Mouse (Mus musculus) ES-E14 (cell line): ENCODE measurements around the gene Rabgap1l. TPM values are rescaled to one million over a fixed set of nuclear protein-coding genes. Genes with fewer than 3 reads are reported as not detected.

Source experiments
- DNase-seq: peaks from one replicate; pipeline ENCODE4 v3.0.0-alpha.2; 2013; ENCODE audit warnings: low read depth, low spot score
- H3K27ac ChIP-seq: 2 replicates; pipeline ENCODE4 v1.5.1; 2012; ENCODE audit warnings: low read depth, mild to moderate bottlenecking, low read length, moderate library complexity, mixed read lengths; ENCODE audit not compliant: poor library complexity, insufficient read depth, severe bottlenecking
- H3K36me3 ChIP-seq: 2 replicates; pipeline ENCODE4 v1.6.1; 2012; ENCODE audit warnings: mild to moderate bottlenecking, low read length, moderate library complexity, mixed read lengths; ENCODE audit not compliant: control insufficient read depth, poor library complexity, insufficient read depth, severe bottlenecking
- H3K4me1 ChIP-seq, 2 experiments: fragments of 150-350 bp in 1 of 2; sonication (generic) in 1 of 2; 2 replicates each; pipeline ENCODE4 v1.6.1; 2012; ENCODE audit warnings: low read length in 2 of 2, mild to moderate bottlenecking in 1 of 2, mixed read lengths in 1 of 2; ENCODE audit not compliant: control insufficient read depth in 2 of 2, insufficient read depth in 2 of 2, poor library complexity in 1 of 2
- H3K4me3 ChIP-seq, 2 experiments: fragments of 150-350 bp in 1 of 2; sonication (generic) in 1 of 2; 2 replicates each; pipeline ENCODE4 v1.5.1; 2012; ENCODE audit warnings: low read length in 2 of 2, low read depth in 1 of 2, mild to moderate bottlenecking in 1 of 2, mixed read lengths in 1 of 2; ENCODE audit not compliant: insufficient read depth in 1 of 2, poor library complexity in 1 of 2, severe bottlenecking in 1 of 2
- H3K9ac ChIP-seq: 2 replicates; pipeline ENCODE4 v1.6.1; 2012; ENCODE audit warnings: low read depth, mild to moderate bottlenecking, low read length, mixed read lengths; ENCODE audit not compliant: poor library complexity, insufficient read depth, severe bottlenecking
- H3K9me3 ChIP-seq: fragments of 150-350 bp; sonication (generic); 2 replicates; pipeline ENCODE4 v1.6.1; 2012; ENCODE audit warnings: low read depth, mild to moderate bottlenecking, low read length; ENCODE audit not compliant: control insufficient read depth, insufficient read depth
- CHD2 ChIP-seq: IDR thresholded peaks from 2 replicates; pipeline ENCODE4 v1.6.1; 2014; ENCODE audit warnings: mild to moderate bottlenecking, low read depth, low read length, inconsistent platforms
- HCFC1 ChIP-seq: IDR thresholded peaks from 2 replicates; pipeline ENCODE4 v1.6.1; 2012; ENCODE audit warnings: low read length, inconsistent platforms, borderline replicate concordance; ENCODE audit not compliant: insufficient read depth
- MAFK ChIP-seq: IDR thresholded peaks from 2 replicates; pipeline ENCODE4 v1.6.1; 2014; ENCODE audit warnings: mild to moderate bottlenecking, low read depth, low read length, inconsistent platforms; ENCODE audit not compliant: insufficient read depth
- ZC3H11A ChIP-seq: IDR thresholded peaks from 2 replicates; pipeline ENCODE4 v1.6.1; 2012; ENCODE audit warnings: low read depth, mild to moderate bottlenecking, inconsistent platforms, low read length, borderline replicate concordance
- ZNF384 ChIP-seq: IDR thresholded peaks from 2 replicates; pipeline ENCODE4 v1.6.1; 2012; ENCODE audit warnings: low read depth, low read length, inconsistent platforms
- in situ Hi-C, 2 experiments: fragments of 600-800 bp; cut with MboI; formaldehyde crosslinking; loops; one replicate each; pipeline ENCODE4 v1.15.1; 2025; ENCODE audit warnings: low sequenced_read_pairs in 2 of 2, inconsistent platforms in 1 of 2; ENCODE audit not compliant: unreplicated experiment in 2 of 2
- total RNA-seq: library from RNA; depleted of rRNA; stranded (reverse); fragments of 300-350 nt; gene quantifications from 2 replicates; pipeline ENCODE4 v1.2.3, GENCODE M21; 2012

The Rabgap1l gene
- total RNA-seq, 1 experiment, result 10.3 TPM

DNA sequence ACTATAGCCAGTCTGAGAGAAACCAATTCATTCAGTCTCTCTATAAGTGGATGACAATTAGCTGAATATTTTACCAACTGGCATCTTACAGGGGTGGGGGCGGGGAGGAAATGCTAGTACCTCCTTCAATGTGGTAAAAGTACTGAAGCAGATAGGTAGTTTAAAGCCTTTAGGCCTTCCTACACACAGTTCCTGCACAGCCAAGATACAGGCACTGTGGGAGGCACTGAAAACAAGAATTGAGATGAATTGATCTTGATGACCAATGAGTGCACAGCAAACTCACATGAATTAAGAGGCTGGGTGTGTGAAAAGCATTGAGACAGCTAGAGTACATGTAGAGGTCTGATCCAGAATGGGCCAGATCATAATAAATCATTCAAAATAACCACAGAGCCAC lies 349.5 kb downstream of the Rabgap1l start:
- H3K27ac ChIP-seq, result no peak overlapping the region
- no peak for DNase-seq
- H3K9ac ChIP-seq, result no peak overlapping the region
- H3K36me3 ChIP-seq, result no peaks in the 10 kb centered on the region
- TF ChIP-seq ZNF384 (no peak), ZC3H11A (no peak), CHD2 (no peak), HCFC1 (no peak), MAFK (no peak)
- no peaks in the 10 kb centered on the region for H3K4me1 ChIP-seq
- H3K4me3 ChIP-seq, result no peak overlapping the region
- no peaks in the 10 kb centered on the region for H3K9me3 ChIP-seq
- in situ Hi-C loops, result no loop called here

DNA sequence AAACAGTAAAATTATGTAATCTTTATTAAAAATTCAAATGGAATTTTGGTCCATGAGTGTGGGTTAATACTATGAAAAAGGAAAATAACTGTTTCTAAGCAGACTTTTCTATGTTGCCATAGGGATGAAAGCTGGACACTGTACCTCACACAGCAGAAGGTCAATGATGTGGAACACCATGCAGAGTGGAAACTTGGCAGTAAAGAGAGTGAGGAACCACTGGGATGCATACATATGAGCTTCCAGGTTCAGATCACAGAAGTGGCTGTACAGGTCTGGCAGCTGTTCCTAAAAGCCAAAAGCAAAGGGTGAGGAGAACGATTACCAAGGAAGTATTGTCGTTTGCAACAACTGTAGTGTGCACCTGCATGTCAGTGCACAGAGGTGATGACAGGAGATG lies 351.3 kb downstream of the Rabgap1l start:
- Histone ChIP-seq H3K27ac (no peak overlapping the region), H3K9me3 (no peaks in the 10 kb centered on the region), H3K9ac (no peak overlapping the region), H3K36me3 (no peaks in the 10 kb centered on the region), H3K4me3 (no peak overlapping the region), H3K4me1 (no peaks in the 10 kb centered on the region)
- TF ChIP-seq CHD2, result no peak
- no peak for TF ChIP-seq ZC3H11A
- TF ChIP-seq HCFC1, result no peak
- TF ChIP-seq ZNF384, result no peak
- TF ChIP-seq MAFK, result no peak
- in situ Hi-C loops, result no loop called here
- no peak for DNase-seq

DNA sequence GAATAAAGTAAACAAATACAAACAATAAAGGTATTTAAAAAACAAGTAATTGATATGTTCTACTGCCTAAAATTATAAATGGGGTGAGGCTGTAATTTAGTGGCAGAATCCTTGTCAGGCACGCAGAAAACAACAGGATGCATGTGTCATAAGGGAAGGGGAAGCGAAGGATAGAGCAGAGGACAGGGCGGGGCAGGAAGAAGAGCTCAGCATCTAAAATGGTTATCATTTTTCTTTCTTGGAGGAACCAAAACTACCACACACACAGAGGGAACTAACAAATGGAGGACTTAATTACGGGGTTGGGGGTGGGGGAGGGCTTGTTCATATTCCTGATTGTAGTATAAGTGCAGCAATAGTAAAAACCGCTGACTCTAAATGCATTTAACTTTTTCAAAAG lies 351.9 kb downstream of the Rabgap1l start:
- DNase-seq, result no peak
- Histone ChIP-seq H3K27ac (no peak overlapping the region), H3K36me3 (no peaks in the 10 kb centered on the region), H3K9me3 (no peaks in the 10 kb centered on the region), H3K9ac (no peak overlapping the region), H3K4me3 (no peak overlapping the region), H3K4me1 (no peaks in the 10 kb centered on the region)
- TF ChIP-seq ZC3H11A (no peak), CHD2 (no peak), HCFC1 (no peak), ZNF384 (no peak), MAFK (no peak)
- in situ Hi-C loops, result no loop called here

DNA sequence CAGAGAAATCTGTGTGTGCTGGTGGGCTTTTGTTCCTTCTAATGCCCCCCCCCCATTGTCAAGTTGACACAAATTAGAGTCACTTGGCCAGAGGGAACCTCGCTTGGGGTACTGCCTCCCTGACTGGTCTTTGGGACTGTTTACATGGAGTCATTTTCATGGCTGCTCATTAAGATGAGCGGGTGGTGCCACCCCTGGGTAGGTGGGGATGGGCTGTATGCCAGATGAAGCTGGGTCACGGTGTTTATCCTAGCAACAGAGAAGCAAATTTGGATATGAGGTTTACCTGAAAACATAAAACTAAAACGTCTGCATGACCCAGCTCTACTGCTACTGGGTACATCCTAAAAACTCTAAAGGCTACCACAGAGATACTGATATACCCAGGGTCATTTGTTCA lies 354.2 kb downstream of the Rabgap1l start:
- in situ Hi-C loops, result no loop called here
- H3K4me1 ChIP-seq, result no peaks in the 10 kb centered on the region
- no peaks in the 10 kb centered on the region for H3K36me3 ChIP-seq
- no peak overlapping the region for H3K9ac ChIP-seq
- H3K27ac ChIP-seq, result no peak overlapping the region
- no peaks in the 10 kb centered on the region for H3K9me3 ChIP-seq
- DNase-seq, result no peak
- TF ChIP-seq CHD2 (no peak), ZNF384 (no peak), HCFC1 (no peak), MAFK (no peak), ZC3H11A (no peak)
- no peak overlapping the region for H3K4me3 ChIP-seq

DNA sequence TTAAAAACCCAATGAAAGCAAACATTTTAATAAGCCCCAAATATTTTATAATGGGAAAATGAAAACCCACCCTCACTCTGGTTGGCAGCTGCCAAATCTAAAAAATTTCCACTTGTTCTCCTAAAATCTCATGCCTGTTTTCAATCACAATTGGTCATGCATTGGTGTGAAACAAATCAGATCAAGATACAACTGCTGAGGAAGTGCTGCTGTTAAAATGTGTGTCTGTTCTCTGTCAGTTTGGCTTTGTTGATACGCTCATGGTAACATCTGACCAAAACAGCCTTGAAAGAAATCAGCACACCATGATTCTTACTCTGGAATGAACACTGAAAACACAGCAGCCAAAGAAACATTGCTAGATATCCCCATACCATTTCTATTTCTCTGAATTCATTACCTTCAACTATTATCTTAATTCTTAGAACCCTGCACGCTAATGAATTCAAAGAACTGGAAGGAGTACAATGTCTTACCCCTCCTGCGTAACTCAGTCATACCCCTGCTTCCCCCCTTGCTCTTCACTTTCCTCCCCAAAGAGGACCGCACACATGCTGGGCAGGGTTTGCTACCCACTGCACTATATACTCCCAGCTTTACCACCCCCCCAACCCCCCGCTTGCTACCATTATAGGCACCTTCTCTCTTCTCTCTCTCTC lies 375.7 kb downstream of the Rabgap1l start:
- no peak overlapping the region for H3K4me3 ChIP-seq
- H3K9ac ChIP-seq, result no peak overlapping the region
- no peaks in the 10 kb centered on the region for H3K4me1 ChIP-seq
- H3K36me3 ChIP-seq, result no peaks in the 10 kb centered on the region
- DNase-seq, result no peak
- TF ChIP-seq ZNF384, result no peak
- no peak for TF ChIP-seq MAFK
- TF ChIP-seq CHD2, result no peak
- TF ChIP-seq HCFC1, result no peak
- no peak for TF ChIP-seq ZC3H11A
- H3K27ac ChIP-seq, result no peak overlapping the region
- no peaks in the 10 kb centered on the region for H3K9me3 ChIP-seq
- in situ Hi-C loops, result loop anchor here in 1 of 2 experiments (25.0 kb wide), 1 partner anchor 295 kb away; no protein-coding TSS in a partner anchor
